Mouse (Mus musculus) right cerebral cortex, adult 2 months (tissue): ENCODE data around the gene Nkiras2.
A peak's percentile ranks its signal among the peaks of the same experiment; 100 is the strongest.
"Not testable (repeated sequence)": the region's sequence is repeated elsewhere in the genome, so short reads cannot be mapped to it uniquely, and the experiment has no call there.

Experiments used
- DNase-seq, 2 experiments: peaks; one replicate each; pipeline ENCODE4 v3.0.0; 2021 to 2022; ENCODE audit warnings: low spot score in 2 of 2

Nkiras2 gene

GRCm38 (mm10) chr11:100598074-100598473 lies 21.0 kb upstream of the Nkiras2 start:
- no peak for DNase-seq

- no peak for DNase-seq
Observed at GRCm38 (mm10) chr11:100601372-100601771, 17.7 kb upstream of the Nkiras2 start.

- no peak for DNase-seq
Observed at GRCm38 (mm10) chr11:100603155-100603554, 15.9 kb upstream of the Nkiras2 start.

- DNase-seq, result no peak
Observed at GRCm38 (mm10) chr11:100603813-100604212, 15.2 kb upstream of the Nkiras2 start.

- DNase-seq, result no peak
Observed at GRCm38 (mm10) chr11:100604321-100605005, 14.6 kb upstream of the Nkiras2 start.

- no peak for DNase-seq
Observed at GRCm38 (mm10) chr11:100605451-100605850, 13.6 kb upstream of the Nkiras2 start.

- no peak for DNase-seq
Observed at GRCm38 (mm10) chr11:100607121-100607520, 11.9 kb upstream of the Nkiras2 start.

- DNase-seq, result no peak
Observed at GRCm38 (mm10) chr11:100608796-100609195, 10.2 kb upstream of the Nkiras2 start.

- DNase-seq, result no peak
Observed at GRCm38 (mm10) chr11:100609355-100609996, 9.6 kb upstream of the Nkiras2 start.

- no peak for DNase-seq
Observed at GRCm38 (mm10) chr11:100609997-100610680, 8.9 kb upstream of the Nkiras2 start.

- no peak for DNase-seq
Observed at GRCm38 (mm10) chr11:100611627-100612026, 7.4 kb upstream of the Nkiras2 start.

GRCm38 (mm10) chr11:100613241-100613640 lies 5.8 kb upstream of the Nkiras2 start:
- DNase-seq, result no peak

- no peak for DNase-seq
Observed at GRCm38 (mm10) chr11:100616332-100616731, 2.7 kb upstream of the Nkiras2 start.

GRCm38 (mm10) chr11:100616836-100617235 lies 2.2 kb upstream of the Nkiras2 start:
- not testable (repeated sequence) for DNase-seq

DNA sequence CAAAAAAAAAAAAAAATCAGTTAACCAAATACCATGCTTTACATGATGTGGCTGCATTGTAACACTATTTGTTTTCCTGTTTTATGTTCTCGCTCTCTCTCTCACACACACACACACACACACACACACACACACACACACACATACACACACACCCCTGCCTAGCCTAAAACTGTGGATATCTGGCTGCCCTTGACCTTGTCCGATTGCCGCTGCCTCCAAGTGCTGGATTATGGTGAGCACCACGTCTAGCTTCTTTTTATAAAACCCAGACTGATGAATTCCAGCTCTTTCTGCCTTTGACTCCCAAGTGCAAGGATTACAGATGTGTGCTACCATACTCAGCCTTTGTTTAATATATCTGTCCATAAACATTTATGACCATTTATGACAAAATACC lies 1.6 kb upstream of the Nkiras2 start:
- no peak for DNase-seq

DNA sequence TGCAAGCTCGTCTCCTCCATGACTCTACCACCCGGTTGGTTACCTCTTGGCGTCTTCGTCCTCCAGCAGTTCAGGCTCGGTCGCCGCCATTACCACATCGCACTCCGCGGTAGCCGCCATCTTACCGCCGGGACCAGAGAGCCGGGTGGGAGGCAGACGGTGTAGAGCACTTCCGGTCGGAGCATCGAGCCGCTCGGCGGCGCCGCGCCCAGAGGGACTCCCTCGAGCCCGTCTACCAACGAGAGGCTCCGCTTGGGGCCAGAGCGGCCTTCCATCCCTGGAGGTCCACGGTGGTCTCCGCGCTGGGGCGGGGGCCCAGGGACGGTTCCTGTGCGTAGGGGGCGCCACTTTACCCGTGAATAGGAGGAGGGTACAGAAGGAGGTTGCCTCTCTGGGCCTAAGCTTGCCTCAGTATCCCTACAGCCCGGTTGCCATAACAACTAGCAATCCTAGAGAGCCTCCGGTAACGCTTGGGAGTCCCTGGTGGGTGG lies 486 bp downstream of the Nkiras2 start:
- DNase-seq, result peak; percentile 97

- DNase-seq, result no peak
Observed at GRCm38 (mm10) chr11:100619982-100620381, 938 bp downstream of the Nkiras2 start, which contains the start of gene Dnajc7. TSS of gene Dnajc7 (minus strand) at chr11:100620168.

DNA sequence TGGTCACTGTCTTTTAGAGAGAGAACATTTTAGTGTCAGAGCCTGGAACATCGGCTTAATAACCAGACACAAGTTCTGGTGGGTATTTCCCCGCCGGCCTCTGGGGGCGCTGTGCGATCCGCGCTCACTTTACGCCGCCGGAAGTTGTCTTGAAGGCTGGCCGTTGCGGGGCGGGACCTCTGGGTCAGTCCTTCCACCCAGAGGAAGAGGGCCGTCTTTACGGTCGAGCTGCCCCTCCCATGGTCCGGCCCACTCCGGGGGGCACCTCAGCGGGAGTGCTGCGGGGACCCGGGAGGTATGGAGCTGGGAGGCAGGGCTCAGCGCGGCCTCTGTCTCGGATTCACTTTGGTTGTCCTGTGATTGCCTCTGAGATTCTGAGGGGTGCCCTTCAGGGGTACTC lies 3.7 kb downstream of the Nkiras2 start:
- peak; percentile 98 for DNase-seq

DNA sequence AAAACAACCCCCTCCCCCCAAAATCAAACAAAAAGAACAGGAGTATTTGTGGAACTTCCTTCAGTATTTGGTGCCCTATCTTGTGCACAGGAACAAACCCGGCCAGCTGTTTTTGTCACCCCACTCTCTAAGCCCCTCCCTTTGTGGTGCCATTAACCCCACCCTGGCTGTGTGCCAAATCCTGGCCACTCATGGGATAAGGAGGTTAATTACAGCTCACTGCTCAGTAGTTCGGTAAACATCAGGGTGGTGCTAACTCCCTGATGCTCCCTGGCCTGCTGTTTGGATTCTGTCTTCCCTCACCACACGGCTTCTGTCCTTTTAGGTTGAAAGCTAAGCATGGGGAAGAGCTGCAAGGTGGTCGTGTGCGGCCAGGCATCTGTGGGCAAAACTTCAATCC lies 4.8 kb downstream of the Nkiras2 start:
- DNase-seq, result no peak

GRCm38 (mm10) chr11:100625754-100626700 lies 7.0 kb downstream of the Nkiras2 start:
- no peak for DNase-seq

- DNase-seq, result peak; percentile 74 to 76
Observed at GRCm38 (mm10) chr11:100626701-100627195, 7.7 kb downstream of the Nkiras2 start.
